Comparison of ENCODE assay signal across 25 mouse cellular contexts in the genomic region with DNA sequence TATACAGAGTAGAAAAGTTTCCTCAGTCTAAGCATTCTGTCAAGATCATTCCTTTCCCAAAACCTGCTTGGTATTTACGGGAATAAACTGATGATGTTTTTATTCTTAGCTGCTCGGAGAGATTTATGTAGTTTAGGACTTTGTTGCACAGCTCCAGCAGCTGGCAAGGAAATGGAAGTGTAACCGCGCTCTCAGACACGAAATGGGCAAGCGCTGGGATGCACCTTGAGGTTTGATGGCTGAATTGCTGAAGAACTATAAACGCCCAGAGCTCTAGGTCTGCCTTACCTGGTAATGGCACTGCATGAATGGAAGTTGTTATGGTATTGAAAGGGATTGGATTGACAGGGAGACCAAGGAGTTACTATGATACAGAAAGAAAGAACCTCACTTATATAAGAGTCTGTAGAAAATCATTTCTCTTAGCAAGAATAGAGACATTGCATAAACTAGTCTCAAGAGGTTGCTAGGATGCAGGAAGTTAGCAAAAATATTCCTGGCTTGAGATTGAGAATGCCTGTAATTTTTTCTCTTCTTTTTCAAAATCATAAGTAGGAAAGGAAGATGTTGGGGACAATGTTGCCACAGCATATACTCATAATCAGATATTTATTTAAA. TPM values are rescaled to one million over a fixed set of nuclear protein-coding genes. Genes with fewer than 3 reads are reported as not detected.
DNase-seq lines count a peak whose midpoint lies in the region.
"Had no signal": no experiment of that assay in that cellular context is flagged by ENCODE, and none has a peak within 500 bp of the region (broad histone marks: within the 10 kb centered on the region; RNA-seq: fewer than 3 reads in every experiment).

No protein-coding gene starts in this region.

- intact Hi-C loops in left cerebral cortex, postnatal 25 days (cut with DNase I): loop anchor here (10.0 kb wide), 2 partner anchors 466 to 1496 kb away; no protein-coding TSS in a partner anchor

- peak; percentile 17 to 45 for DNase-seq in frontal cortex, postnatal 36 days (ENCODE audit: low spot score in 2 of 2)
- DNase-seq in frontal cortex, postnatal 25 days (ENCODE audit: low spot score in 2 of 2): no peak
- peak; percentile 12 to 43 for DNase-seq in left cerebral cortex, postnatal 25 days (ENCODE audit: low spot score in 2 of 2)
- DNase-seq in left cerebral cortex, adult 8-10 months (ENCODE audit: low spot score in 2 of 2): no peak
- DNase-seq in right cerebral cortex, postnatal 25 days: peak; percentile 13
- DNase-seq in right cerebral cortex, adult 18-20 months: no peak
- no peak for DNase-seq in cerebellum, adult 18-20 months
- DNase-seq: adrenal gland, postnatal 10 days; adrenal gland, postnatal 36 days; B cell, adult 2 months; cerebellum, adult 11 months; cerebellum, adult 8-10 months; cerebellum, postnatal 10 days; cerebellum, postnatal 36 days; embryo, embryonic 11 days; gastrocnemius, postnatal 10 days; gastrocnemius, postnatal 36 days; heart, adult 2 months had no signal

RNA-seq across cellular contexts. Expression of gene Spag16, which starts 27.7 kb away (rescaled TPM):
- 1 to 10 TPM in 1 of 2 experiments, under 1 TPM in 1; 0.66 to 1.4 TPM for total RNA-seq in left cerebral cortex, postnatal 25 days (2021)
- total RNA-seq in left cerebral cortex, adult 8-10 months (2022): 1 to 10 TPM; 1.3 to 1.7 (median 1.5) TPM
- total RNA-seq: adrenal gland, adult 18-20 months; adrenal gland, postnatal 10 days; adrenal gland, postnatal 36 days; CH12.LX; G1E; gastrocnemius, adult 18-20 months; gastrocnemius, postnatal 10 days; gastrocnemius, postnatal 36 days; granulocyte monocyte progenitor cell, adult 5-6 weeks; heart, adult 2 months; heart, postnatal 25 days; hematopoietic stem cell, adult 5-6 weeks had no signal

Comparison
In these comparisons a context has a peak if more than half of its experiments do, and no peak if none do; other contexts are left out.
1. DNase-seq: peak in frontal cortex, postnatal 36 days (2 of 2), left cerebral cortex, postnatal 25 days (2 of 2) and right cerebral cortex, postnatal 25 days (single experiment); none in frontal cortex, postnatal 25 days (0 of 2), left cerebral cortex, adult 8-10 months (0 of 2), right cerebral cortex, adult 18-20 months (single experiment) and cerebellum, adult 18-20 months (0 of 2).